In genomic region chr7:35026838-35027291, GRCm38 (mm10) we compare ENCODE assay signal across 9 mouse cellular contexts. TPM values are rescaled to one million over a fixed set of nuclear protein-coding genes. Genes with fewer than 3 reads are reported as not detected.
DNase-seq lines count a peak whose midpoint lies in the region; ATAC-seq and TF ChIP-seq lines count a peak whose summit lies in the region.
"Had no signal": no experiment of that assay in that cellular context is flagged by ENCODE, and none has a peak within 500 bp of the region (broad histone marks: within the 10 kb centered on the region; RNA-seq: fewer than 3 reads in every experiment).

No protein-coding gene starts in this region.

- no peak for TF ChIP-seq POLR2A in CH12.LX (IDR thresholded peaks at IDR 0.05; ENCODE audit: low read depth, low read length)
- no peak for TF ChIP-seq POLR2A in thymus, adult 2 months (IDR thresholded peaks at IDR 0.05; ENCODE audit: control insufficient read depth, extremely low read depth, insufficient read depth, low read length, poor library complexity)

- no peaks in the 10 kb centered on the region for H3K9me3 ChIP-seq in CH12.LX (replicated peaks; ENCODE audit: low read length)
- no peaks in the 10 kb centered on the region for H3K9me3 ChIP-seq in liver, postnatal 0 days (ENCODE audit: low read length)

- 45% methylated on average over 3 of the region's 3 CpGs for WGBS in liver, postnatal 0 days (ENCODE audit: insufficient replicate concordance)
- 91% methylated on average over 3 of the region's 3 CpGs for WGBS in thymus, adult 2 months

- peaks cover 2 to 19% of the 10 kb centered on the region in 2 experiments for H3K4me1 ChIP-seq in CH12.LX (ENCODE audit: control insufficient read depth in 1 of 2, insufficient read depth in 2 of 2)
- peaks cover 10% of the 10 kb centered on the region for H3K4me1 ChIP-seq in liver, postnatal 0 days (ENCODE audit: insufficient read depth)
- 0 out of 2 replicates have a peak, but pooled peaks cover 3% of the 10 kb centered on the region for H3K4me1 ChIP-seq in thymus, adult 2 months (replicated peaks; ENCODE audit: control insufficient read depth, insufficient read depth, low read length)

- intact Hi-C loops in heart, postnatal 25 days (cut with DNase I), result loop anchor here (1.0 to 10.0 kb wide), 5 partner anchors 55 to 352 kb away; partner anchors contain the start of gene Cebpa

- peak in 1 of 2 experiments; percentile 50; a peak in 2 of 4 replicates for TF ChIP-seq CTCF in CH12.LX (conservative IDR thresholded peaks at IDR 0.05 in 1 of 2, IDR thresholded peaks at IDR 0.05 in 1 of 2; ENCODE audit: low read depth in 2 of 2, low read length in 2 of 2)
- TF ChIP-seq CTCF in liver, postnatal 0 days (IDR thresholded peaks at IDR 0.05; ENCODE audit: low read depth), result peak; percentile 66
- TF ChIP-seq CTCF in thymus, adult 2 months (IDR thresholded peaks at IDR 0.05; ENCODE audit: borderline replicate concordance, control insufficient read depth, extremely low read depth, insufficient read depth, low read length, poor library complexity), result no peak

- H3K27me3 ChIP-seq in CH12.LX (replicated peaks), result no peaks in the 10 kb centered on the region
- no peaks in the 10 kb centered on the region for H3K27me3 ChIP-seq in liver, postnatal 0 days (ENCODE audit: insufficient read depth, low read length)
- no peaks in the 10 kb centered on the region for H3K27me3 ChIP-seq in thymus, adult 2 months (ENCODE audit: control insufficient read depth, insufficient read depth, low read length)

- H3K9ac ChIP-seq in CH12.LX (ENCODE audit: insufficient read depth, low read depth), result no peak overlapping the region
- H3K9ac ChIP-seq in liver, postnatal 0 days (replicated peaks), result no peak overlapping the region

- H3K27ac ChIP-seq in CH12.LX (ENCODE audit: insufficient read depth, low read depth), result no peak overlapping the region
- no peak overlapping the region; the same call in 1 of the 2 replicates for H3K27ac ChIP-seq in liver, postnatal 0 days (ENCODE audit: low read depth)
- no peak overlapping the region for H3K27ac ChIP-seq in thymus, adult 2 months (ENCODE audit: control insufficient read depth, insufficient read depth, low read length)

- ATAC-seq in liver, postnatal 0 days, result peak; percentile 51

- no peak overlapping the region for H3K4me3 ChIP-seq in CH12.LX (replicated peaks in 1 of 3; ENCODE audit: low read depth in 2 of 3, low read length in 2 of 3, poor library complexity in 1 of 3)
- H3K4me3 ChIP-seq in liver, postnatal 0 days (ENCODE audit: low read depth, low read length), result no peak overlapping the region
- no peak overlapping the region for H3K4me3 ChIP-seq in thymus, adult 2 months (ENCODE audit: control insufficient read depth, insufficient read depth, low read length)
- H3K4me3 ChIP-seq: myocyte had no signal

- H3K4me2 ChIP-seq in CH12.LX (ENCODE audit: insufficient read depth, low read depth, poor library complexity, severe bottlenecking), result no peak overlapping the region
- H3K4me2 ChIP-seq in liver, postnatal 0 days (ENCODE audit: low read depth, low read length), result no peak overlapping the region

- H3K36me3 ChIP-seq in CH12.LX (replicated peaks in 1 of 2; ENCODE audit: control insufficient read depth in 1 of 2, insufficient read depth in 1 of 2, low read length in 1 of 2), result peaks cover 22 to 83% of the 10 kb centered on the region in 2 experiments
- H3K36me3 ChIP-seq in liver, postnatal 0 days (replicated peaks; ENCODE audit: insufficient read depth, low read length), result no peaks in the 10 kb centered on the region; the same call in 1 of the 2 replicates
- H3K36me3 ChIP-seq in thymus, adult 2 months (ENCODE audit: control insufficient read depth, insufficient read depth, low read length), result no peaks in the 10 kb centered on the region

- no peak for TF ChIP-seq EP300 in CH12.LX (IDR thresholded peaks at IDR 0.05; ENCODE audit: low read length)
- TF ChIP-seq EP300 in liver, postnatal 0 days (IDR thresholded peaks at IDR 0.05; ENCODE audit: low read depth), result no peak

- no peak; the same call in none of the 2 replicates for TF ChIP-seq RAD21 in CH12.LX (IDR thresholded peaks at IDR 0.05; ENCODE audit: low read depth, low read length)

- DNase-seq in heart, adult 11 months, result peak; percentile 95
- no peak for DNase-seq in heart, postnatal 25 days (ENCODE audit: low spot score)
- no peak for DNase-seq in CH12.LX (ENCODE audit: extremely low read depth)
- peak; percentile 60 for DNase-seq in adrenal gland, postnatal 25 days
- DNase-seq in kidney, postnatal 10 days, result peak; percentile 79
- DNase-seq in liver, postnatal 0 days, result peak; percentile 52
- DNase-seq in thymus, adult 2 months, result no peak
- DNase-seq in thymus, postnatal 0 days (ENCODE audit: low spot score), result no peak

- dilution Hi-C loops in CH12.LX (cut with MboI; ENCODE audit: extremely low pct_ligation_motif_present, extremely low pct_unique_long_range_greater_than_20kb, low sequenced_read_pairs), result no loop called here

- in situ Hi-C loops in CH12.LX (cut with MboI; ENCODE audit: low pct_ligation_motif_present, low pct_unique_long_range_greater_than_20kb, low sequenced_read_pairs), result no loop called here

- H3K79me2 ChIP-seq in CH12.LX (replicated peaks; ENCODE audit: control insufficient read depth, extremely low read depth, insufficient read depth, poor library complexity, severe bottlenecking), result no peaks in the 10 kb centered on the region

TF ChIP-seq in CH12.LX, 34 proteins besides CTCF, POLR2A, EP300 and RAD21:
- no peak for TF ChIP-seq USF1 (IDR thresholded peaks at IDR 0.05; ENCODE audit: low read depth, low read length)
- TF ChIP-seq PAX5 (IDR thresholded peaks at IDR 0.05; ENCODE audit: low read length), result no peak
- TF ChIP-seq SMC3 (IDR thresholded peaks at IDR 0.05; ENCODE audit: low read depth, low read length), result peak; percentile 36
- TF ChIP-seq MAFK (IDR thresholded peaks at IDR 0.05; ENCODE audit: insufficient replicate concordance, low read length), result no peak

RNA-seq across cellular contexts. Expression of gene Cebpg, which starts 29.5 kb away (rescaled TPM):
- total RNA-seq in heart, postnatal 25 days (2021), result 10 to 100 TPM; 20.9 to 23.7 TPM
- total RNA-seq in CH12.LX (2012; rRNA removed) (23.6 and 34.6 TPM in 2 replicates), CH12.LX (2014; rRNA removed) (25.3 and 27.0 TPM in 2 replicates)
- polyA plus RNA-seq in CH12.LX (2012; ENCODE audit: insufficient read length, low read depth), result 19.9 and 23.5 TPM in 2 replicates
- 48.3 and 52.5 TPM in 2 replicates for total RNA-seq in adrenal gland, postnatal 25 days (2021)
- 30.8 and 35.2 TPM in 2 replicates for polyA plus RNA-seq in liver, postnatal 0 days (2015; fragmentation: Nextera tagmentation; extraction: Ambion mirVana)
- polyA plus RNA-seq in thymus, adult 2 months (2012; rRNA removed), result 11.9 and 12.8 TPM in 2 replicates
- 40.5 and 43.7 TPM in 2 replicates for polyA plus RNA-seq in thymus, postnatal 0 days (2015; fragmentation: Nextera tagmentation; extraction: Ambion mirVana)

Comparison
In these comparisons a context has a peak if more than half of its experiments do, and no peak if none do; other contexts are left out.
1. DNase-seq: peak in heart, adult 11 months (single experiment), adrenal gland, postnatal 25 days (single experiment), kidney, postnatal 10 days (single experiment) and liver, postnatal 0 days (single experiment); none in heart, postnatal 25 days (single experiment), CH12.LX (single experiment), thymus, adult 2 months (single experiment) and thymus, postnatal 0 days (single experiment).